Mouse (Mus musculus) myocyte (in vitro differentiated cells): ENCODE results near the gene Hdac9. TPM values are rescaled to one million over a fixed set of nuclear protein-coding genes. Genes with fewer than 3 reads are reported as not detected.

Experiments
- H3K27me3 ChIP-seq: one replicate; pipeline ENCODE4 v1.6.1; 2011; ENCODE audit not compliant: control insufficient read depth, insufficient read depth, insufficient read length
- H3K36me3 ChIP-seq: one replicate; pipeline ENCODE4 v1.6.1; 2011; ENCODE audit not compliant: control insufficient read depth, insufficient read depth
- H3K4me2 ChIP-seq: one replicate; pipeline ENCODE4 v1.6.1; 2011; ENCODE audit warnings: low read depth, control low read depth
- H3K4me3 ChIP-seq: one replicate; pipeline ENCODE4 v1.5.1; 2011; ENCODE audit warnings: mild to moderate bottlenecking, control low read depth, moderate library complexity
- H3K79me2 ChIP-seq: one replicate; pipeline ENCODE4 v1.6.1; 2011; ENCODE audit not compliant: control insufficient read depth, insufficient read depth
- H3ac ChIP-seq: one replicate; pipeline ENCODE4 v1.6.1; 2011; ENCODE audit not compliant: control insufficient read depth, insufficient read length
- CEBPB ChIP-seq: IDR thresholded peaks from 2 replicates; pipeline ENCODE4 v1.6.1; 2011; ENCODE audit warnings: mild to moderate bottlenecking, moderate library complexity; ENCODE audit not compliant: poor library complexity, insufficient read depth, severe bottlenecking
- E2F4 ChIP-seq: IDR thresholded peaks from one replicate; pipeline ENCODE4 v1.6.1; 2011; ENCODE audit warnings: mild to moderate bottlenecking, control low read depth, moderate library complexity; ENCODE audit not compliant: insufficient read depth
- MAX ChIP-seq: IDR thresholded peaks from one replicate; pipeline ENCODE4 v1.6.1; 2011; ENCODE audit warnings: low read depth, mild to moderate bottlenecking, control low read depth
- MYOD1 ChIP-seq, 3 experiments: IDR thresholded peaks; one replicate each; pipeline ENCODE4 v1.6.1; 2011; ENCODE audit warnings: control low read depth in 2 of 3, low read depth in 2 of 3, mild to moderate bottlenecking in 2 of 3, moderate library complexity in 1 of 3; ENCODE audit not compliant: insufficient read length in 2 of 3, control insufficient read depth in 1 of 3
- MYOG ChIP-seq, 3 experiments: IDR thresholded peaks; one replicate each; pipeline ENCODE4 v1.6.1; 2011; ENCODE audit warnings: control low read depth in 2 of 3, low read depth in 2 of 3, mild to moderate bottlenecking in 2 of 3; ENCODE audit not compliant: insufficient read length in 2 of 3, control insufficient read depth in 1 of 3, insufficient read depth in 1 of 3
- POLR2A ChIP-seq: IDR thresholded peaks from one replicate; pipeline ENCODE4 v1.6.1; 2011; ENCODE audit warnings: low read depth, mild to moderate bottlenecking, control low read depth, moderate library complexity; ENCODE audit not compliant: insufficient read length
- POLR2AphosphoS2 ChIP-seq: IDR thresholded peaks from one replicate; pipeline ENCODE4 v1.6.1; 2011; ENCODE audit warnings: low read depth, control low read depth; ENCODE audit not compliant: insufficient read length
- REST ChIP-seq: IDR thresholded peaks from one replicate; pipeline ENCODE4 v1.6.1; 2011; ENCODE audit warnings: mild to moderate bottlenecking, control low read depth, moderate library complexity; ENCODE audit not compliant: insufficient read depth, insufficient read length
- SRF ChIP-seq: IDR thresholded peaks from one replicate; pipeline ENCODE4 v1.6.1; 2011; ENCODE audit warnings: low read depth; ENCODE audit not compliant: control insufficient read depth, insufficient read length
- TCF12 ChIP-seq: IDR thresholded peaks from one replicate; pipeline ENCODE4 v1.6.1; 2011; ENCODE audit warnings: mild to moderate bottlenecking, control low read depth; ENCODE audit not compliant: poor library complexity, insufficient read depth, severe bottlenecking
- TCF3 ChIP-seq: IDR thresholded peaks from one replicate; pipeline ENCODE4 v1.6.1; 2011; ENCODE audit warnings: low read depth, control low read depth; ENCODE audit not compliant: insufficient read length
- USF1 ChIP-seq: IDR thresholded peaks from one replicate; pipeline ENCODE4 v1.6.1; 2011; ENCODE audit warnings: low read depth, mild to moderate bottlenecking, control low read depth, moderate library complexity
- polyA plus RNA-seq: library from polyadenylated mRNA; unstranded; fragments of >200 nt; fragmentation: generic; extraction: Trizol; gene quantifications from one replicate; pipeline ENCODE4 v1.2.1, GENCODE M21; 2012; ENCODE audit warnings: missing spikeins

Gene Hdac9
- polyA plus RNA-seq, 1 experiment = 0.47 TPM

DNA sequence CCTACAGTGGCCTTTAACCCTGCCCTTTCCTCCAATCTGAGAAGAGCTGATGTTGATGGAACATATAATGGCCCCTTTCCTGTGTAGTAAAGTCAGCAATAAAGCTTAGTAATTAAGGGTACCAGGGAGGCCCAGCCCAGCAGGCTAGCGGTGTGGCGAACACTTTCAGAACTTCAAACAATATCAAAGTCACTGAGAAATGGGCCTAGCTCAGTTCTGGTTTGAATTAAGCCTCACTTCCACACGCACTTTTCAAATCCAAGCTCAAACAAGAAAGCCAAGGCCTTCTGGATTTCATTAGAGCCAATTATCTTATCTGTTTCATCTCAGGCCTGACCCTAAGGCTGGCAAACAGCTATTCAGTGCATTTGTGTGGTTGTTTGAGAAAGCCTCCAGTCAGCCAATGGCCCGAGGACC lies 716.9 kb downstream of the Hdac9 start:
- H3K4me2 ChIP-seq = no peak overlapping the region
- H3K27me3 ChIP-seq = no peaks in the 10 kb centered on the region
- no peak for TF ChIP-seq MAX
- no peak for TF ChIP-seq POLR2A
- no peak for TF ChIP-seq USF1
- no peak for TF ChIP-seq MYOD1 (IDR thresholded peaks at IDR 0.05; ENCODE audit: control insufficient read depth in 1 of 3, insufficient read length in 2 of 3, low read depth in 2 of 3)
- no peak for TF ChIP-seq CEBPB
- TF ChIP-seq E2F4 = no peak
- TF ChIP-seq MYOG (IDR thresholded peaks at IDR 0.05; ENCODE audit: control insufficient read depth in 1 of 3, insufficient read depth in 1 of 3, insufficient read length in 2 of 3, low read depth in 2 of 3) = no peak
- no peak for TF ChIP-seq REST
- TF ChIP-seq TCF3 = no peak
- TF ChIP-seq TCF12 = no peak
- TF ChIP-seq POLR2AphosphoS2 = no peak
- no peak for TF ChIP-seq SRF

DNA sequence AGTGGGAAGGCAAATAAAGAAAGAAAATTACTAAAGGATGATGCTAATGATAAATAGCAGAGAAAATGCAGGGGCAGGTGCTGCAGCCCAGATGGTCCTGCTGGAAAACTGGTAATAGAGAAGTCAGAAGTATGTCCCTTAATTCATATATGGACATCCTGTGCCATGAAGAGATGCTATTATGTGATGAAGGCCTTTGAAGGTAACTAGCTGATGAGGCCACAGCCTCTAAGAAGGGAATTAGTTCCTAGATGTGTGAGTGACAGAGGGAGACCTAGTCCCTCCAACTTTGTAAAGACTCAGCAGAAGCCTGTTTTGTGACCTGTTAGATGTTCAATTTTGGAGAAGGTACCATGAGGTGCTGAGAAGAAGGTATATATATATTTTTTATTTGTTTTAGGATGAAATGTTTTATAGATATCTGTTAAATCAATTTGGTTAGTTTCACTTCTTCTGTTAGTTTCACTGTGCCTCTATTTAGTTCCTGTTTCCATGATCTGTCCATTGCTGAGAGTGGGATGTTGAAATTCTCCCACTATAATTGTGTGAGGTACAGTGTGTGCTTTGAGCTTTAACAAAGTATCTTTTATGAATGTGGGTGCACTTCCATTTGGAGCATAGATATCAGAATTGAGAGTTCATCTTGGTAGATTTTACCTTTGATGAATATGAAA lies 721.6 kb downstream of the Hdac9 start:
- no peak overlapping the region for H3K4me3 ChIP-seq
- H3K79me2 ChIP-seq = no peaks in the 10 kb centered on the region
- no peak overlapping the region for H3K4me2 ChIP-seq
- H3K36me3 ChIP-seq = no peaks in the 10 kb centered on the region
- no peak for TF ChIP-seq POLR2AphosphoS2
- TF ChIP-seq TCF12 = no peak
- no peak for TF ChIP-seq CEBPB
- no peak for TF ChIP-seq E2F4
- TF ChIP-seq USF1 = no peak
- no peak for TF ChIP-seq TCF3
- no peak for TF ChIP-seq MAX
- TF ChIP-seq MYOG (IDR thresholded peaks at IDR 0.05; ENCODE audit: control insufficient read depth in 1 of 3, insufficient read depth in 1 of 3, insufficient read length in 2 of 3, low read depth in 2 of 3) = no peak
- TF ChIP-seq REST = no peak
- TF ChIP-seq POLR2A = no peak
- no peak for TF ChIP-seq SRF
- no peaks in the 10 kb centered on the region for H3K27me3 ChIP-seq
- H3ac ChIP-seq = no peak overlapping the region

More for the DNA sequence above, 716.9 kb downstream of the Hdac9 start:
- Histone ChIP-seq H3ac (no peak overlapping the region), H3K4me3 (no peak overlapping the region), H3K36me3 (no peaks in the 10 kb centered on the region), H3K79me2 (no peaks in the 10 kb centered on the region)

DNA sequence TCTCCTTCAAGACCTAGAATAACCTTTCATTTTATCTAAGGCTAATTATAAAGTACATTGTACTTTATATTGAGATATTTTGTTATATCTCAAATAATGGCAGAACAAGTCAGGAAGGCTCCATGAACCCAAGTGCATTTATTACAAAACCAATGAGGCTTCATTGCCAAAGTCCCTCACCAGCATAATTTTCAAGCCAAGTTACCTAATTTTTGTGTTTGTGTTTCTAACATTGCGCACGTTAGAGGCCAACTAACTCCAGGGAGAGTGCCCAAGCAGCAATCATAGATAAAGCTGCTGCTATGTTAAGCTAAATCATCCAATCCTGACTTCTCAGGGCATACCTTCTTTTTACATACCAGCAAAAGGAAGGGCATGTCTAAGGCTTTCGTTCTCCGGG lies 722.8 kb downstream of the Hdac9 start:
- Histone ChIP-seq H3K79me2 (no peaks in the 10 kb centered on the region), H3K4me2 (no peak overlapping the region), H3ac (no peak overlapping the region), H3K4me3 (no peak overlapping the region), H3K27me3 (no peaks in the 10 kb centered on the region), H3K36me3 (no peaks in the 10 kb centered on the region)
- TF ChIP-seq MYOD1 (IDR thresholded peaks at IDR 0.05; ENCODE audit: control insufficient read depth in 1 of 3, insufficient read length in 2 of 3, low read depth in 2 of 3) = no peak
- no peak for TF ChIP-seq E2F4
- TF ChIP-seq TCF12 = no peak
- no peak for TF ChIP-seq POLR2AphosphoS2
- TF ChIP-seq USF1 = no peak
- TF ChIP-seq SRF = no peak
- no peak for TF ChIP-seq MYOG (IDR thresholded peaks at IDR 0.05; ENCODE audit: control insufficient read depth in 1 of 3, insufficient read depth in 1 of 3, insufficient read length in 2 of 3, low read depth in 2 of 3)
- TF ChIP-seq POLR2A = no peak
- TF ChIP-seq CEBPB = no peak
- TF ChIP-seq REST = no peak
- TF ChIP-seq MAX = no peak
- no peak for TF ChIP-seq TCF3

DNA sequence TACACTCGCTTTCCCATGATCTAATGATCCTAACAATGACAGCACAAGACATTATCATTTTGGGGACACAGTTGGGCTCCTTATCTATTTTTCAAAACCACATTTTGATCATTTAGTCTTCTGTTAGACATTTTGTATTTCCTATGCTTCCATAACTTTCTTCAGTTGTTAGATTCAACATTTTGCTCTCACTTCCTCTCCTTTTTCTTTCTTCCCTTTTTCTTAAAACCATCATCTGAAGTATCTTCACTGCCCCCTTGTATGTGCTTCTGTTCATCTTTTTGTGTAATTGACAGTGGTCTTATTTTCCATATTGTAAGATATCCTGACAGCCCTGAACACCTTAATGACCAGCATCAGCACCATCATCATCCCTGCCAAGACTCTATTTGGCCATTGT lies 725.6 kb downstream of the Hdac9 start:
- no peak overlapping the region for H3K4me2 ChIP-seq
- no peak overlapping the region for H3ac ChIP-seq
- no peaks in the 10 kb centered on the region for H3K79me2 ChIP-seq
- TF ChIP-seq REST (no peak), MYOD1 (IDR thresholded peaks at IDR 0.05; ENCODE audit: control insufficient read depth in 1 of 3, insufficient read length in 2 of 3, low read depth in 2 of 3) (no peak), USF1 (no peak)
- no peaks in the 10 kb centered on the region for H3K36me3 ChIP-seq
- no peak overlapping the region for H3K4me3 ChIP-seq
- H3K27me3 ChIP-seq = no peaks in the 10 kb centered on the region

DNA sequence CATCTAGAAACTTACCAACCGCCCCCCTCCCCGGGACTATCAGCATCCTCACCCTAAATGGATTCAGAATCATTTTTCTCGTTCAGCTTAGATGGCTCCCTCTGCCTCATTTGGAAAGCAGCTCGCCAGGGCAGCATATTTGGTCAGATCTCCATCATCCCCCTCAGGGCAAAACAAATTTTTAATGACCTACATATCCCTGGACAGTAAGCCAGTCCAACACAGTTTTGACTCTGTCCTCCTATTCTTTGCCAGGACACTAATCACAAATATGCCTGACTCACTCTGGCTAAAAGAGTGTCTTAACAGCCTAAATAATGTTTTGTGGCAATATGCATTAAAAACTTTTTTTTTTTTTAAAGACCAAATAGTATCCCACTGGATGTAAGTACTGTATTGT lies 738.0 kb downstream of the Hdac9 start:
- Histone ChIP-seq H3K27me3 (no peaks in the 10 kb centered on the region), H3K36me3 (no peaks in the 10 kb centered on the region), H3ac (no peak overlapping the region), H3K4me3 (no peak overlapping the region), H3K4me2 (no peak overlapping the region), H3K79me2 (no peaks in the 10 kb centered on the region)
- TF ChIP-seq MAX (no peak), MYOG (IDR thresholded peaks at IDR 0.05; ENCODE audit: control insufficient read depth in 1 of 3, insufficient read depth in 1 of 3, insufficient read length in 2 of 3, low read depth in 2 of 3) (no peak)
